Mouse (Mus musculus) intestine, postnatal 0 days (tissue): ENCODE results near the gene Bcl6. TPM values are rescaled to one million over a fixed set of nuclear protein-coding genes. Genes with fewer than 3 reads are reported as not detected.
A peak's percentile ranks its signal among the peaks of the same experiment; 100 is the strongest.

Experiments used
- ATAC-seq: fragments of 200-750 bp; cut with Nextera tagmentation; 2 replicates; pipeline ENCODE4 v1.8.0; 2017; ENCODE audit warnings: mild to moderate bottlenecking, moderate TSS enrichment, moderate library complexity
- H3K27ac ChIP-seq: fragments of 300-500 bp; sonication (generic); 2 replicates; pipeline ENCODE4 v1.5.1; 2014; ENCODE audit warnings: mild to moderate bottlenecking, low read depth, low read length, moderate library complexity
- H3K27me3 ChIP-seq: fragments of 300-500 bp; sonication (generic); replicated peaks from 2 replicates; pipeline ENCODE4 v1.6.1; 2014; ENCODE audit warnings: low read length, mixed read lengths; ENCODE audit not compliant: control insufficient read depth, insufficient read depth
- H3K36me3 ChIP-seq: fragments of 300-500 bp; sonication (generic); 2 replicates; pipeline ENCODE4 v1.6.1; 2014; ENCODE audit warnings: mild to moderate bottlenecking, moderate library complexity; ENCODE audit not compliant: control insufficient read depth, insufficient read depth
- H3K4me1 ChIP-seq: fragments of 300-500 bp; sonication (generic); replicated peaks from 2 replicates; pipeline ENCODE4 v1.6.1; 2014; ENCODE audit warnings: antibody characterized with exemption, low read length, mixed read lengths; ENCODE audit not compliant: control insufficient read depth, insufficient read depth
- H3K4me2 ChIP-seq: fragments of 300-500 bp; sonication (generic); replicated peaks from 2 replicates; pipeline ENCODE4 v1.6.1; 2014; ENCODE audit warnings: low read depth, mild to moderate bottlenecking, moderate library complexity
- H3K4me3 ChIP-seq: fragments of 300-500 bp; sonication (generic); 2 replicates; pipeline ENCODE4 v1.5.1; 2014; ENCODE audit warnings: low read depth, low read length
- H3K9ac ChIP-seq: fragments of 300-500 bp; sonication (generic); 2 replicates; pipeline ENCODE4 v1.6.1; 2014; ENCODE audit warnings: mild to moderate bottlenecking, low read depth, low read length
- H3K9me3 ChIP-seq: fragments of 300-500 bp; sonication (generic); 2 replicates; pipeline ENCODE4 v1.6.1; 2016; ENCODE audit warnings: mixed run types; ENCODE audit not compliant: control insufficient read depth
- CTCF ChIP-seq: sonication (generic); IDR thresholded peaks from 2 replicates; pipeline ENCODE4 v1.5.1; 2016; ENCODE audit warnings: low read depth, mild to moderate bottlenecking, control low read depth, antibody characterized with exemption, moderate library complexity
- WGBS: fragments of 180-500 bp; shearing (Covaris S2); extraction: QIAGEN DNeasy Blood & Tissue Kit; methylation state at CpG from one replicate; pipeline ENCODE4 v1.1.7; 2014; 5-methylcytosine and 5-hydroxymethylcytosine counted together
- polyA plus RNA-seq: library from polyadenylated mRNA; unstranded; fragments of >200 nt; fragmentation: Nextera tagmentation; extraction: Ambion mirVana; gene quantifications from 2 replicates; pipeline ENCODE4 v1.2.1, GENCODE M21; 2015

Gene Bcl6
- polyA plus RNA-seq, 1 experiment from 2014 or later = 2.1 TPM

GRCm38 (mm10) chr16:23972126-23972740 is 16.4 kb downstream of the Bcl6 start:
- H3K27ac ChIP-seq = peak overlapping the region; percentile 89
- ATAC-seq = peak; percentile 81
- no peak for TF ChIP-seq CTCF
- peak overlapping the region; percentile 36 for H3K4me3 ChIP-seq
- no peaks in the 10 kb centered on the region for H3K9me3 ChIP-seq
- WGBS = 48% methylated on average over 20 of the region's 20 CpGs
- H3K36me3 ChIP-seq = peaks cover 5% of the 10 kb centered on the region; the same call in 1 of the 2 replicates
- H3K4me2 ChIP-seq = peak overlapping the region; percentile 65
- H3K27me3 ChIP-seq = no peaks in the 10 kb centered on the region
- peaks cover 18% of the 10 kb centered on the region for H3K4me1 ChIP-seq
- H3K9ac ChIP-seq = peak overlapping the region; percentile 45

DNA sequence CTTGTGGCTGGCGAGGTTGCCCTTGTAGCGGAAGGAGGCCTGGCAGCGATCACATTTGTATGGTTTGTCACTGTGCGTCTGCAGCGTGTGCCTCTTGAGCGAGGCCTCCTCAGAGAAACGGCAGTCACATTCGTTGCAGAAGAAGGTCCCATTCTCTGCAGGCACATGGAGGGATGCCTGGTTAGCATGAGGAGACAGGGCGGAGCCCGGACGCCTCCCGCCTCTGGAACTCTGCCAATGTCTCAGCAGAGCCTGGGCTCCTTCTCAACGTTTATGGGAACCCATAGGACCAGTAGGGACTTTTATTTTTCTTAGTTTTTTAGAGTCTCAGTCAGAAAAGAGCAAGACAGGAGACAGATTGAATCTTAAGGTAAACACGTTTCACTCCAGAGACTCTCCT is 18.7 kb downstream of the Bcl6 start:
- WGBS = 44% methylated on average over 14 of the region's 14 CpGs
- Histone ChIP-seq H3K36me3 (peaks cover 5% of the 10 kb centered on the region; the same call in 1 of the 2 replicates), H3K9ac (no peak overlapping the region), H3K4me2 (no peak overlapping the region), H3K9me3 (no peaks in the 10 kb centered on the region), H3K27ac (peak overlapping the region; percentile 50), H3K4me1 (peaks cover 18% of the 10 kb centered on the region), H3K4me3 (no peak overlapping the region), H3K27me3 (no peaks in the 10 kb centered on the region)
- TF ChIP-seq CTCF = no peak
- ATAC-seq = no peak; the same call in 1 of the 2 replicates

GRCm38 (mm10) chr16:23968888-23969287 is 19.8 kb downstream of the Bcl6 start:
- TF ChIP-seq CTCF = no peak
- ATAC-seq = no peak
- Histone ChIP-seq H3K36me3 (0 out of 2 replicates have a peak, but pooled peaks cover 5% of the 10 kb centered on the region), H3K4me1 (peaks cover 18% of the 10 kb centered on the region), H3K4me2 (no peak overlapping the region), H3K27ac (no peak overlapping the region), H3K9me3 (no peaks in the 10 kb centered on the region), H3K4me3 (no peak overlapping the region), H3K9ac (no peak overlapping the region), H3K27me3 (no peaks in the 10 kb centered on the region)
- WGBS = 75% methylated on average over 4 of the region's 4 CpGs

DNA sequence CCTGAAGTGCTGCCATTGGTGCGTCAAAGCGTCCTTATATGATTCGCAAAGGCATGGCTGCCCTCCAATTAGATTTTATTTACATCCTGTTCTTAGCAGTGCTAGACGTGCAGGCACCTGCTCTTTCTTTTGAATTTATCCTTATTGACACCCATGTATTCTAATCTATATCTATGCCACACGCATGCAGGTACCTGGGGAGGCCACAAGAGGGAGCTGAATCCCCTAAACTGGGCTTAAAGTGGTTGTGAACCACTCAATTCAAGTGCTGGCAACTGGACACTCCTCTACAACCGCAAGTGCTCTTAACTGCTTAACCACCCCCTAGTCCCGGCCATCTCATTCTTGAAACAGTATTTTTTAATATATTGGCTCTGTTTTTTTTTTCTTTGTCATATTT is 21.4 kb downstream of the Bcl6 start:
- Histone ChIP-seq H3K4me3 (no peak overlapping the region), H3K27me3 (no peaks in the 10 kb centered on the region), H3K27ac (no peak overlapping the region), H3K9me3 (no peaks in the 10 kb centered on the region), H3K36me3 (0 out of 2 replicates have a peak, but pooled peaks cover 5% of the 10 kb centered on the region), H3K4me2 (no peak overlapping the region), H3K4me1 (peaks cover 18% of the 10 kb centered on the region), H3K9ac (no peak overlapping the region)
- 83% methylated on average over 7 of the region's 7 CpGs for WGBS
- TF ChIP-seq CTCF = peak; percentile 65
- ATAC-seq = no peak

- no peak for ATAC-seq
- Histone ChIP-seq H3K27ac (no peak overlapping the region), H3K4me2 (no peak overlapping the region), H3K9ac (no peak overlapping the region), H3K9me3 (no peaks in the 10 kb centered on the region), H3K36me3 (0 out of 2 replicates have a peak, but pooled peaks cover 5% of the 10 kb centered on the region), H3K4me3 (no peak overlapping the region), H3K4me1 (peaks cover 12% of the 10 kb centered on the region), H3K27me3 (no peaks in the 10 kb centered on the region)
- WGBS = 92% methylated on average over 14 of the region's 14 CpGs
- TF ChIP-seq CTCF = no peak
Measured at GRCm38 (mm10) chr16:23966066-23966465, 22.6 kb downstream of the Bcl6 start.

DNA sequence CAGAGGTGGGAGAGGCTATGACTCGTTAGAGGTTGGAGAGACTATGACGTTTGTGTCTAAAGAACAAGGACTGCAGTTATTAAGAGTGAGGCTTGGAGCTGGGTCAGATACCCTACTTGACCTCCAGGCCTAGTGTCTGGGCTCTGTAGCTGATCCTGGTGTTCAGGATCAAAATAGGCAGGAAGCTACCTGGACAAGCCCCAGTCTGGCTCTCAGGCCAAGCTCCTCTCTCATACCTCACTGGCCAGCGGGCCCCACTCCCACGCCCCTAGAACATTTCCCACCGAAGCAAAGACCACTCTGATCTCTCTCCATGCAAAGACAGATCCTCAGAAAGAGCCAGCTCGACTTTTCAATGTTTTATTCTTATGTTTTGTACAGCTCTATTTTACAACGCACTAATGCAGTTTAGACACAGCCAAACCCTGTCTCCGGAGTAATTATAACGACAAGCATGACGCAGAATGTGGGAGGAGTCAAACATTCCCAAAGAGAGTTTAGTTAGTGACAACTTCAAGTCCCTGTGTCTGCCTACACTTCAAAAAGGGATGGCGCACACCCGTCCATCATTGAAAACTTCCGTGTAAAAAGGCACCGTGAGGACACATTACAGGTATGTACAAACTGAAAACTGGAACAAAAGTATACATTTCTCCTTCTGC is 23.8 kb downstream of the Bcl6 start:
- Histone ChIP-seq H3K4me3 (no peak overlapping the region), H3K36me3 (0 out of 2 replicates have a peak, but pooled peaks cover 5% of the 10 kb centered on the region), H3K4me1 (peaks cover under 1% of the 10 kb centered on the region; the same call in 1 of the 2 replicates), H3K27ac (no peak overlapping the region), H3K9me3 (no peaks in the 10 kb centered on the region), H3K9ac (no peak overlapping the region), H3K27me3 (no peaks in the 10 kb centered on the region), H3K4me2 (no peak overlapping the region)
- 84% methylated on average over 14 of the region's 14 CpGs for WGBS
- TF ChIP-seq CTCF = no peak
- no peak for ATAC-seq
